8 mouse cellular contexts compared by ENCODE assay signal in the genomic region with DNA sequence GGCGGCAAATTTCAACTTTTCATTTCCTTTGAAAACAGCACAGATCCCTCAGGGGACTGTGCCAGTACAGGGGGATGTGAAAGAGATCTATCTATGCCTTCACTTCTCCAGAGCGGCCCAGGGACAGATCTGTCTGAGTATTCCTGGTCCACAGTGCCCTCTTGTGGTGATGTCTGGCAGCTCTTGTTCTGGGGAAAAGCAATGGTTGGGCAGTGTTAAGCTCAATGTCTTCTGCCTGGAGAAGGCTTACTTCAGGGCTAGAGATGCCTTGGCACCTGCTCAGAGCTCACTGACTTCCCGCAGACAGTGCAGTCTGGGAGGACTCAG. TPM values are rescaled to one million over a fixed set of nuclear protein-coding genes. Genes with fewer than 3 reads are reported as not detected.
DNase-seq lines count a peak whose midpoint lies in the region; ATAC-seq and TF ChIP-seq lines count a peak whose summit lies in the region.

No protein-coding gene starts in this region.

- H3K36me3 ChIP-seq in heart, embryonic 11.5 days (ENCODE audit: control insufficient read depth, insufficient read depth, low read length): peaks cover 7% of the 10 kb centered on the region
- peaks cover 39% of the 10 kb centered on the region for H3K36me3 ChIP-seq in kidney, embryonic 16.5 days (ENCODE audit: insufficient read depth, low read length)
- peaks cover 21% of the 10 kb centered on the region for H3K36me3 ChIP-seq in liver, adult 2 months (ENCODE audit: control insufficient read depth, insufficient read depth, low read length)
- no peaks in the 10 kb centered on the region; the same call in 1 of the 2 replicates for H3K36me3 ChIP-seq in splenic B cell, adult 2 months (ENCODE audit: control insufficient read depth, insufficient read depth, low read length, poor library complexity, severe bottlenecking)

- no peak overlapping the region for H3K4me2 ChIP-seq in heart, embryonic 11.5 days
- no peak overlapping the region for H3K4me2 ChIP-seq in kidney, embryonic 16.5 days (replicated peaks; ENCODE audit: low read depth, low read length)

- H3K79me2 ChIP-seq in liver, adult 2 months (ENCODE audit: control insufficient read depth, insufficient read depth, low read length): no peaks in the 10 kb centered on the region

- 14% methylated on average over 3 of the region's 3 CpGs for WGBS in heart, embryonic 11.5 days (ENCODE audit: insufficient replicate concordance)
- WGBS in kidney, embryonic 16.5 days: 8% methylated on average over 3 of the region's 3 CpGs
- WGBS in liver, adult 2 months: 16% methylated on average over 3 of the region's 3 CpGs

- peaks cover 24% of the 10 kb centered on the region for H3K4me1 ChIP-seq in bone marrow macrophage, adult 2 months (ENCODE audit: control insufficient read depth, insufficient read depth, low read length)
- no peaks in the 10 kb centered on the region for H3K4me1 ChIP-seq in embryonic fibroblast, embryonic 13.5 days (ENCODE audit: control insufficient read depth, insufficient read depth, low read length)
- H3K4me1 ChIP-seq in heart, embryonic 11.5 days (ENCODE audit: control insufficient read depth, insufficient read depth, low read length): no peaks in the 10 kb centered on the region
- no peaks in the 10 kb centered on the region for H3K4me1 ChIP-seq in kidney, embryonic 16.5 days (ENCODE audit: insufficient read depth, low read length)
- H3K4me1 ChIP-seq in liver, adult 2 months (ENCODE audit: control insufficient read depth, insufficient read depth, low read length): peaks cover 5% of the 10 kb centered on the region; the same call in 1 of the 2 replicates

- H3K9me3 ChIP-seq in heart, embryonic 11.5 days (replicated peaks; ENCODE audit: control insufficient read depth, low read length): no peaks in the 10 kb centered on the region
- no peaks in the 10 kb centered on the region for H3K9me3 ChIP-seq in kidney, embryonic 16.5 days (ENCODE audit: low read length)

- peak; percentile 93 to 94 for DNase-seq in B cell, adult 2 months
- peak; percentile 66 for DNase-seq in liver, adult 2 months (ENCODE audit: extremely low read depth, low read depth, low spot score)
- DNase-seq in naive thymus-derived CD4-positive, alpha-beta T cell, adult 2 months (ENCODE audit: low read depth): peak; percentile 90
- DNase-seq in splenic B cell, adult 2 months (ENCODE audit: low read depth, low spot score): peak; percentile 96

- TF ChIP-seq CTCF in bone marrow macrophage, adult 2 months (IDR thresholded peaks at IDR 0.05; ENCODE audit: low read depth, low read length): peak; percentile 81
- peak; percentile 72; the same call in 1 of the 2 replicates for TF ChIP-seq CTCF in embryonic fibroblast, embryonic 13.5 days (IDR thresholded peaks at IDR 0.05; ENCODE audit: borderline replicate concordance, insufficient read depth, low read length)
- peak; percentile 82 for TF ChIP-seq CTCF in liver, adult 2 months (IDR thresholded peaks at IDR 0.05; ENCODE audit: low read depth, low read length)

- H3K9ac ChIP-seq in heart, embryonic 11.5 days (ENCODE audit: low read depth, low read length): no peak overlapping the region
- H3K9ac ChIP-seq in kidney, embryonic 16.5 days (replicated peaks; ENCODE audit: low read length): no peak overlapping the region
- peak overlapping the region; percentile 8; the same call in 1 of the 2 replicates for H3K9ac ChIP-seq in liver, adult 2 months (ENCODE audit: low read depth, low read length)

- no peak for TF ChIP-seq POLR2A in bone marrow macrophage, adult 2 months (IDR thresholded peaks at IDR 0.05; ENCODE audit: borderline replicate concordance, low read depth, low read length)
- TF ChIP-seq POLR2A in embryonic fibroblast, embryonic 13.5 days (IDR thresholded peaks at IDR 0.05; ENCODE audit: low read depth, low read length): no peak
- TF ChIP-seq POLR2A in liver, adult 2 months (IDR thresholded peaks at IDR 0.05; ENCODE audit: extremely low read depth, insufficient read depth, low read length): no peak

- peak overlapping the region; percentile 15 for H3K4me3 ChIP-seq in bone marrow macrophage, adult 2 months (ENCODE audit: insufficient read depth, low read length)
- H3K4me3 ChIP-seq in embryonic fibroblast, embryonic 13.5 days (ENCODE audit: insufficient read depth, low read length): no peak overlapping the region
- no peak overlapping the region for H3K4me3 ChIP-seq in heart, embryonic 11.5 days (ENCODE audit: low read depth, low read length)
- H3K4me3 ChIP-seq in kidney, embryonic 16.5 days (ENCODE audit: low read length): no peak overlapping the region
- H3K4me3 ChIP-seq in liver, adult 2 months (ENCODE audit: insufficient read depth, low read depth, low read length): no peak overlapping the region

- H3K27ac ChIP-seq in bone marrow macrophage, adult 2 months (ENCODE audit: insufficient read depth, low read depth, low read length): peak overlapping the region; percentile 51
- 0 out of 2 replicates have a peak overlapping the region, but pooled peaks have one; percentile 23 for H3K27ac ChIP-seq in embryonic fibroblast, embryonic 13.5 days (ENCODE audit: insufficient read depth, low read length)
- no peak overlapping the region for H3K27ac ChIP-seq in heart, embryonic 11.5 days (ENCODE audit: low read depth, low read length)
- no peak overlapping the region for H3K27ac ChIP-seq in kidney, embryonic 16.5 days (ENCODE audit: low read length)
- peak overlapping the region; percentile 29 for H3K27ac ChIP-seq in liver, adult 2 months (replicated peaks; ENCODE audit: insufficient read depth, low read depth, low read length)

- 0 out of 2 replicates have a peak, but pooled peaks have one; percentile 65 for ATAC-seq in heart, embryonic 11.5 days (replicated peaks; ENCODE audit: insufficient number of reproducible peaks, low FRiP score, low TSS enrichment)
- ATAC-seq in kidney, embryonic 16.5 days (ENCODE audit: low FRiP score, low TSS enrichment): peak; percentile 78

- H3K27me3 ChIP-seq in heart, embryonic 11.5 days (ENCODE audit: control insufficient read depth, insufficient read depth, low read length): no peaks in the 10 kb centered on the region
- no peaks in the 10 kb centered on the region for H3K27me3 ChIP-seq in kidney, embryonic 16.5 days (ENCODE audit: insufficient read depth, low read length)
- no peaks in the 10 kb centered on the region for H3K27me3 ChIP-seq in liver, adult 2 months (ENCODE audit: control insufficient read depth, insufficient read depth, low read length)
- H3K27me3 ChIP-seq in splenic B cell, adult 2 months (ENCODE audit: control insufficient read depth, insufficient read depth, low read length, poor library complexity, severe bottlenecking): no peaks in the 10 kb centered on the region

RNA-seq across cellular contexts. Expression of a gene that starts 17.8 kb away (rescaled TPM):
- polyA plus RNA-seq in bone marrow macrophage, adult 2 months (2012; ENCODE audit: insufficient read depth, insufficient read length, missing spikeins): 18.4 and 20.5 TPM in 2 replicates
- 18.2 and 20.4 TPM in 2 replicates for polyA plus RNA-seq in embryonic fibroblast, embryonic 13.5 days (2011; ENCODE audit: insufficient read length, low read depth, missing spikeins)
- 10.3 and 12.3 TPM in 2 replicates for polyA plus RNA-seq in heart, embryonic 11.5 days (2014; fragmentation: Nextera tagmentation; extraction: Ambion mirVana)
- 19.6 and 20.3 TPM in 2 replicates for polyA plus RNA-seq in kidney, embryonic 16.5 days (2015; fragmentation: Nextera tagmentation; extraction: Ambion mirVana)
- 18.4 and 19.0 TPM in 2 replicates for total RNA-seq in liver, adult 2 months (2014; rRNA removed)
- 12.3 and 13.0 TPM in 2 replicates for polyA plus RNA-seq in liver, adult 2 months (2012; rRNA removed)

RNA-seq across cellular contexts. Expression of a gene that starts 42.7 kb away (rescaled TPM):
- 22.7 and 26.8 TPM in 2 replicates for polyA plus RNA-seq in bone marrow macrophage, adult 2 months (2012; ENCODE audit: insufficient read depth, insufficient read length, missing spikeins)
- polyA plus RNA-seq in embryonic fibroblast, embryonic 13.5 days (2011; ENCODE audit: insufficient read length, low read depth, missing spikeins): 8.2 and 9.6 TPM in 2 replicates
- polyA plus RNA-seq in heart, embryonic 11.5 days (2014; fragmentation: Nextera tagmentation; extraction: Ambion mirVana): 12.0 and 13.2 TPM in 2 replicates
- polyA plus RNA-seq in kidney, embryonic 16.5 days (2015; fragmentation: Nextera tagmentation; extraction: Ambion mirVana): 13.6 and 14.5 TPM in 2 replicates
- total RNA-seq in liver, adult 2 months (2014; rRNA removed): 11.1 and 11.2 TPM in 2 replicates
- polyA plus RNA-seq in liver, adult 2 months (2012; rRNA removed): 1.6 and 2.1 TPM in 2 replicates

RNA-seq across cellular contexts. Expression of a gene that starts 45.9 kb away (rescaled TPM):
- 404 TPM in 2 replicates for polyA plus RNA-seq in bone marrow macrophage, adult 2 months (2012; ENCODE audit: insufficient read depth, insufficient read length, missing spikeins)
- polyA plus RNA-seq in embryonic fibroblast, embryonic 13.5 days (2011; ENCODE audit: insufficient read length, low read depth, missing spikeins): 56.9 and 60.5 TPM in 2 replicates
- polyA plus RNA-seq in heart, embryonic 11.5 days (2014; fragmentation: Nextera tagmentation; extraction: Ambion mirVana): 25.5 and 28.1 TPM in 2 replicates
- polyA plus RNA-seq in kidney, embryonic 16.5 days (2015; fragmentation: Nextera tagmentation; extraction: Ambion mirVana): 48.9 and 52.4 TPM in 2 replicates
- total RNA-seq in liver, adult 2 months (2014; rRNA removed): 7.7 and 9.5 TPM in 2 replicates
- polyA plus RNA-seq in liver, adult 2 months (2012; rRNA removed): 6.7 and 14.9 TPM in 2 replicates

Comparison
In these comparisons a context has a peak if more than half of its experiments do, and no peak if none do; other contexts are left out.
1. H3K27ac ChIP-seq: peak in bone marrow macrophage, adult 2 months (single experiment), embryonic fibroblast, embryonic 13.5 days (single experiment) and liver, adult 2 months (single experiment); none in heart, embryonic 11.5 days (single experiment) and kidney, embryonic 16.5 days (single experiment).
2. Peak in every context shown above with its lines, with median percentiles within 50 percentile points of each other: DNase-seq and CTCF ChIP-seq.